Mouse (Mus musculus): Measurements from ENCODE around the gene 1110017D15Rik.
"Not testable (repeated sequence)": the region's sequence is repeated elsewhere in the genome, so short reads cannot be mapped to it uniquely, and the experiment has no call there.

The 1110017D15Rik gene

GRCm38 (mm10) chr4:41480254-41480653 lies 36.9 kb downstream of the 1110017D15Rik start:
- in situ Hi-C loops (cut with MboI) = no loop called here

GRCm38 (mm10) chr4:41479456-41479804 lies 37.7 kb downstream of the 1110017D15Rik start:
- in situ Hi-C loops (cut with MboI) = no loop called here

GRCm38 (mm10) chr4:41478751-41479455 lies 38.2 kb downstream of the 1110017D15Rik start:
- in situ Hi-C loops (cut with MboI) = no loop called here

- in situ Hi-C loops (cut with MboI) = no loop called here
These were observed 39.4 kb downstream of the 1110017D15Rik start for GRCm38 (mm10) chr4:41477648-41478160.

GRCm38 (mm10) chr4:41471384-41471689 lies 45.8 kb downstream of the 1110017D15Rik start:
- in situ Hi-C loops (cut with MboI) = no loop called here

- in situ Hi-C loops (cut with MboI) = no loop called here
These were observed 46.3 kb downstream of the 1110017D15Rik start for GRCm38 (mm10) chr4:41470684-41471383.

GRCm38 (mm10) chr4:41470051-41470683 lies 47.0 kb downstream of the 1110017D15Rik start:
- in situ Hi-C loops (cut with MboI) = no loop called here

- in situ Hi-C loops (cut with MboI) = no loop called here
These were observed 47.9 kb downstream of the 1110017D15Rik start for GRCm38 (mm10) chr4:41469199-41469598.

GRCm38 (mm10) chr4:41468396-41469080 lies 48.6 kb downstream of the 1110017D15Rik start:
- in situ Hi-C loops (cut with MboI) = no loop called here

GRCm38 (mm10) chr4:41465287-41465665 lies 51.9 kb downstream of the 1110017D15Rik start:
- in situ Hi-C loops (cut with MboI) = no loop called here

- in situ Hi-C loops (cut with MboI) = no loop called here
These were observed 52.5 kb downstream of the 1110017D15Rik start, which contains the start of the genes Kif24 and Nudt2 for GRCm38 (mm10) chr4:41464345-41465286. Kif24 (minus strand) TSS chr4:41464887. Nudt2 (plus strand) TSS chr4:41465151.

- in situ Hi-C loops (cut with MboI) = not testable (repeated sequence)
These were observed 53.9 kb downstream of the 1110017D15Rik start for GRCm38 (mm10) chr4:41463051-41463738.

- in situ Hi-C loops (cut with MboI) = no loop called here
These were observed 56.4 kb downstream of the 1110017D15Rik start for GRCm38 (mm10) chr4:41460690-41461089.

Data from mature B cell (primary cell).